Mouse (Mus musculus) myocyte (in vitro differentiated cells): ENCODE data around the gene B4galnt1. TPM values are rescaled to one million over a fixed set of nuclear protein-coding genes. Genes with fewer than 3 reads are reported as not detected.
A peak's percentile ranks its signal among the peaks of the same experiment; 100 is the strongest.

Source experiments
- H3K27me3 ChIP-seq: one replicate; pipeline ENCODE4 v1.6.1; 2011; ENCODE audit not compliant: control insufficient read depth, insufficient read depth, insufficient read length
- H3K36me3 ChIP-seq: one replicate; pipeline ENCODE4 v1.6.1; 2011; ENCODE audit not compliant: control insufficient read depth, insufficient read depth
- H3K4me2 ChIP-seq: one replicate; pipeline ENCODE4 v1.6.1; 2011; ENCODE audit warnings: low read depth, control low read depth
- H3K4me3 ChIP-seq: one replicate; pipeline ENCODE4 v1.5.1; 2011; ENCODE audit warnings: mild to moderate bottlenecking, control low read depth, moderate library complexity
- H3K79me2 ChIP-seq: one replicate; pipeline ENCODE4 v1.6.1; 2011; ENCODE audit not compliant: control insufficient read depth, insufficient read depth
- H3ac ChIP-seq: one replicate; pipeline ENCODE4 v1.6.1; 2011; ENCODE audit not compliant: control insufficient read depth, insufficient read length
- CEBPB ChIP-seq: IDR thresholded peaks from 2 replicates; pipeline ENCODE4 v1.6.1; 2011; ENCODE audit warnings: mild to moderate bottlenecking, moderate library complexity; ENCODE audit not compliant: poor library complexity, insufficient read depth, severe bottlenecking
- E2F4 ChIP-seq: IDR thresholded peaks from one replicate; pipeline ENCODE4 v1.6.1; 2011; ENCODE audit warnings: mild to moderate bottlenecking, control low read depth, moderate library complexity; ENCODE audit not compliant: insufficient read depth
- MAX ChIP-seq: IDR thresholded peaks from one replicate; pipeline ENCODE4 v1.6.1; 2011; ENCODE audit warnings: low read depth, mild to moderate bottlenecking, control low read depth
- MYOD1 ChIP-seq, 3 experiments: IDR thresholded peaks; one replicate each; pipeline ENCODE4 v1.6.1; 2011; ENCODE audit warnings: control low read depth in 2 of 3, low read depth in 2 of 3, mild to moderate bottlenecking in 2 of 3, moderate library complexity in 1 of 3; ENCODE audit not compliant: insufficient read length in 2 of 3, control insufficient read depth in 1 of 3
- MYOG ChIP-seq, 3 experiments: IDR thresholded peaks; one replicate each; pipeline ENCODE4 v1.6.1; 2011; ENCODE audit warnings: control low read depth in 2 of 3, low read depth in 2 of 3, mild to moderate bottlenecking in 2 of 3; ENCODE audit not compliant: insufficient read length in 2 of 3, control insufficient read depth in 1 of 3, insufficient read depth in 1 of 3
- POLR2A ChIP-seq: IDR thresholded peaks from one replicate; pipeline ENCODE4 v1.6.1; 2011; ENCODE audit warnings: low read depth, mild to moderate bottlenecking, control low read depth, moderate library complexity; ENCODE audit not compliant: insufficient read length
- POLR2AphosphoS2 ChIP-seq: IDR thresholded peaks from one replicate; pipeline ENCODE4 v1.6.1; 2011; ENCODE audit warnings: low read depth, control low read depth; ENCODE audit not compliant: insufficient read length
- REST ChIP-seq: IDR thresholded peaks from one replicate; pipeline ENCODE4 v1.6.1; 2011; ENCODE audit warnings: mild to moderate bottlenecking, control low read depth, moderate library complexity; ENCODE audit not compliant: insufficient read depth, insufficient read length
- SRF ChIP-seq: IDR thresholded peaks from one replicate; pipeline ENCODE4 v1.6.1; 2011; ENCODE audit warnings: low read depth; ENCODE audit not compliant: control insufficient read depth, insufficient read length
- TCF12 ChIP-seq: IDR thresholded peaks from one replicate; pipeline ENCODE4 v1.6.1; 2011; ENCODE audit warnings: mild to moderate bottlenecking, control low read depth; ENCODE audit not compliant: poor library complexity, insufficient read depth, severe bottlenecking
- TCF3 ChIP-seq: IDR thresholded peaks from one replicate; pipeline ENCODE4 v1.6.1; 2011; ENCODE audit warnings: low read depth, control low read depth; ENCODE audit not compliant: insufficient read length
- USF1 ChIP-seq: IDR thresholded peaks from one replicate; pipeline ENCODE4 v1.6.1; 2011; ENCODE audit warnings: low read depth, mild to moderate bottlenecking, control low read depth, moderate library complexity
- polyA plus RNA-seq: library from polyadenylated mRNA; unstranded; fragments of >200 nt; fragmentation: generic; extraction: Trizol; gene quantifications from one replicate; pipeline ENCODE4 v1.2.1, GENCODE M21; 2012; ENCODE audit warnings: missing spikeins

The B4galnt1 gene
- polyA plus RNA-seq, 1 experiment, result 12.4 TPM

DNA sequence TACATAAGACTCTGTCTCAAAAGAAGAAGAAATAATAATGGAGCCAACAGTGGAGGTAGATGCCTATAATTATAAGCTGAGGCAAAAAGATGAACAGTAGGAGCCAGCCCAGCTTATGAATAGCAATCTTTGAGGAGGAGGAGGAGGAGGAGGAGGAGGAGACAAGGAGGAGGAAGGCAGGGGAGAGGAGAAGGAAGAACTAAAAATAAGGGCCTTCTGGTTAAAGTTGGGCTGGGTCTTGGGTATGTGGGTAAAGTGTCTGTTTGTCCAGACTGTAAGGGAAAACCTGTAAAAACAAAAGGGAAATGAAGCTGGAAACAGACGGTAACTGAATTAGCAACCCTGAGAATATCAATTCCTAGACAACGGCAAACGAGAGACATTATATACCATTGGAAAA, 43.0 kb upstream of the B4galnt1 start:
- Histone ChIP-seq H3ac (no peak overlapping the region), H3K4me2 (no peak overlapping the region), H3K79me2 (no peaks in the 10 kb centered on the region), H3K4me3 (no peak overlapping the region), H3K27me3 (no peaks in the 10 kb centered on the region), H3K36me3 (peaks cover 12% of the 10 kb centered on the region)
- no peak for TF ChIP-seq TCF3
- no peak for TF ChIP-seq POLR2A
- no peak for TF ChIP-seq SRF
- no peak for TF ChIP-seq CEBPB
- no peak for TF ChIP-seq TCF12
- no peak for TF ChIP-seq USF1
- no peak for TF ChIP-seq MYOD1 (IDR thresholded peaks at IDR 0.05; ENCODE audit: control insufficient read depth in 1 of 3, insufficient read length in 2 of 3, low read depth in 2 of 3)
- TF ChIP-seq MYOG (IDR thresholded peaks at IDR 0.05; ENCODE audit: control insufficient read depth in 1 of 3, insufficient read depth in 1 of 3, insufficient read length in 2 of 3, low read depth in 2 of 3), result no peak
- no peak for TF ChIP-seq E2F4
- TF ChIP-seq REST, result no peak
- no peak for TF ChIP-seq POLR2AphosphoS2
- no peak for TF ChIP-seq MAX

- Histone ChIP-seq H3K4me2 (peak overlapping the region; percentile 5), H3ac (no peak overlapping the region), H3K4me3 (no peak overlapping the region), H3K79me2 (no peaks in the 10 kb centered on the region), H3K36me3 (peaks cover 12% of the 10 kb centered on the region), H3K27me3 (no peaks in the 10 kb centered on the region)
- TF ChIP-seq POLR2AphosphoS2, result no peak
- no peak for TF ChIP-seq E2F4
- no peak for TF ChIP-seq MYOD1 (IDR thresholded peaks at IDR 0.05; ENCODE audit: control insufficient read depth in 1 of 3, insufficient read length in 2 of 3, low read depth in 2 of 3)
- TF ChIP-seq SRF, result no peak
- no peak for TF ChIP-seq USF1
- no peak for TF ChIP-seq MAX
- no peak for TF ChIP-seq POLR2A
- no peak for TF ChIP-seq REST
- no peak for TF ChIP-seq TCF3
- TF ChIP-seq TCF12, result no peak
- TF ChIP-seq MYOG (IDR thresholded peaks at IDR 0.05; ENCODE audit: control insufficient read depth in 1 of 3, insufficient read depth in 1 of 3, insufficient read length in 2 of 3, low read depth in 2 of 3), result no peak
- TF ChIP-seq CEBPB, result no peak
These were observed 42.1 kb upstream of the B4galnt1 start for GRCm38 (mm10) chr10:127122784-127123435.

DNA sequence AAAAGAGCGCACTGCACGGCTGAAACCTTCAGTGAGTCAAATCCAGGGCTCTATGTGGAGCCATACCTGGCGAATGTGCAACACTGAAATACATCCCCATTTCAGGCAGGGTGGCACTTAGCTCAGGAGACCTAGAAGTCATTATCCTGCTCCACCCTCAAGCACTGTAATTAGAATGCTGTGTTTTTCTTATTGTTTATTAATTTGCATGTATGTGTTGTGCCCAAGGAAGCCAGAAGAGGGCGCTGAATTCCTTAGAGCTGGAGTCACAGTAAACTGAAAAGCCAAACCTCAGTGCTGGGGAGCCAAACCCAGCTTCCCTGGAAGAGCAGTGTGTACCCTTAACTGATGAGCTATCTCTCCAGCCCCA, 41.6 kb upstream of the B4galnt1 start:
- Histone ChIP-seq H3K79me2 (no peaks in the 10 kb centered on the region), H3ac (no peak overlapping the region), H3K4me2 (peak overlapping the region; percentile 5), H3K36me3 (peaks cover 8% of the 10 kb centered on the region), H3K27me3 (no peaks in the 10 kb centered on the region), H3K4me3 (no peak overlapping the region)
- TF ChIP-seq POLR2A (no peak), REST (no peak), SRF (no peak), CEBPB (no peak), TCF3 (no peak), TCF12 (no peak), MAX (no peak)

DNA sequence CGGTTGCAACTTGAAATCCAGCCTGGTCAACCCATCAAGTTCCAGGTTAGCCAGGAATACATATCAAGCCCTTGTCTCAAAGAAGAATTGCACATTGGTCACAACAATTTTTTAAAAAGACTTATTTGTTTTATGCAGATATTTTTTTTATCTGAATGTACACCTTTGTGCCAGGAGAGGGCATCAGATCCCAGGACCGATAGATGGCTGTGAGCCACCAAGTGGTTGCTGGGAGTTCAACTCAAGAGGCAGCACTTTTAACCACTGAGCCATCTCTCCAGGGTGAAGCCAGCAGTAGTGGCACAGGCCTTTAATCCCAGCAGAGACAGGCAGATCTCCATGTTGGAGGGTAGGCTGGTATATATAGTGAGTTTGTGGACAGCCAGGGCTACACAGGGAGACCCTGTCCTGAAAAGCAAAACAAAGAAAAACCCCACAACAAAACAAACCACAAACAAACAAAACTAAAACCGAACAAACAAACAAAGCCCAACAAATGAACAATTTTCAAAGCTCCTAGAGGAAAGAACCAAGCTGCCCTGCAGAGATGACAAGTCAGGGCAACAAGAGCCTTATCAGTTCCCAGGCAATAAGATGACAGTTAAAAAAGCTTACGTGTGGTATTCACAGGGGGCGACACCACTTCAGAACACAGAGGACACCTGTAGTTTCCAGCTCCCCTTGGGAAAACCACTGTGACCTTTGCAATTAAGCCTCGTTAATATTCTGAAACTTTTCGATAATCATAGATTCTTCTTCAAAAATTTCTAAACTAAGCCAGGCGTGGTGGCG, 39.6 kb upstream of the B4galnt1 start:
- no peaks in the 10 kb centered on the region for H3K79me2 ChIP-seq
- no peak overlapping the region for H3K4me2 ChIP-seq
- no peak for TF ChIP-seq TCF3
- no peak for TF ChIP-seq POLR2AphosphoS2
- no peak for TF ChIP-seq CEBPB
- TF ChIP-seq POLR2A, result no peak
- TF ChIP-seq USF1, result no peak
- no peak for TF ChIP-seq MYOG (IDR thresholded peaks at IDR 0.05; ENCODE audit: control insufficient read depth in 1 of 3, insufficient read depth in 1 of 3, insufficient read length in 2 of 3, low read depth in 2 of 3)
- H3K4me3 ChIP-seq, result no peak overlapping the region
- no peaks in the 10 kb centered on the region for H3K36me3 ChIP-seq
- no peaks in the 10 kb centered on the region for H3K27me3 ChIP-seq
- H3ac ChIP-seq, result no peak overlapping the region
